Mouse (Mus musculus): Measurements from ENCODE around the gene Pbp2. TPM values are rescaled to one million over a fixed set of nuclear protein-coding genes. Genes with fewer than 3 reads are reported as not detected.

Gene Pbp2
- not detected for total RNA-seq (2023)

DNA sequence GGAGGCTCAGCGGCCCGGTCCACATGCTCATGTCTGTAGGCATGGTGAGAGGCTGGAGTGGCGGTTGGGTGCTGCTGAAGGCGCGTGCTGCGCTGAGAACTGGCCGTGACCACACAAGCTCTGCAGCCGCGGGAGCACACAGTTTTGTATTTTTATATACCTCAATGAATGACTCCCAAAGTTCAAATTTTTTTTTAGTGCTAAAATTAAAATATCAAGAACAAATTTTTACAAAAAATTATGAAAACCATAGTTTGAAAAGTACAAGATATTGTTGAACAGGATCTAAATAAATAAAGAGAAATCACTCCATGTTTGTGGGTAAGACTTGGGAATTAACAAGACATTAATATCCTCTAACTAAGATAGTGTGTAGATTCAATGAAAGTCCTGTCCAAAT, at the start of gene Pbp2:
Gene Pbp2, minus strand, starts transcription at position 101 of the 400 bp plus-strand sequence.

Other genes starting within 250 kb of the Pbp2 start
- gene Gprc5a, start 244.8 kb downstream of the Pbp2 start, total RNA-seq (2023), result under 1 TPM in 1 of 2 experiments, not detected in 1; 0.35 TPM
- not detected for gene Gprc5d, start 192.1 kb downstream of the Pbp2 start, total RNA-seq (2023)
- gene Fam234b, start 112.4 kb downstream of the Pbp2 start, total RNA-seq (2023), result 10 to 100 TPM; 11.6 to 12.2 TPM
- gene Hebp1, start 112.4 kb downstream of the Pbp2 start, total RNA-seq (2023), result 10 to 100 TPM; 12.1 to 13.8 TPM
- not detected for gene Gsg1, start 56.1 kb downstream of the Pbp2 start, total RNA-seq (2023)
- gene Emp1, start 52.1 kb upstream of the Pbp2 start, total RNA-seq (2023), result under 1 TPM; 0.32 to 0.83 TPM

All from B cell, adult 67 days (primary cell).